Mouse (Mus musculus) hindbrain, postnatal 0 days (tissue): ENCODE data around the gene Prkcb. TPM values are rescaled to one million over a fixed set of nuclear protein-coding genes. Genes with fewer than 3 reads are reported as not detected.
A peak's percentile ranks its signal among the peaks of the same experiment; 100 is the strongest.

Source experiments
- ATAC-seq: fragments of 200-750 bp; cut with Nextera tagmentation; 2 replicates; pipeline ENCODE4 v1.8.0; 2017; ENCODE audit warnings: mild to moderate bottlenecking, moderate TSS enrichment, moderate library complexity
- DNase-seq: peaks from one replicate; pipeline ENCODE4 v3.0.0-alpha.2; 2015; ENCODE audit warnings: low spot score
- H3K27ac ChIP-seq: fragments of 300-500 bp; sonication (generic); 2 replicates; pipeline ENCODE4 v1.5.1; 2014; ENCODE audit warnings: mild to moderate bottlenecking
- H3K27me3 ChIP-seq: fragments of 300-500 bp; sonication (generic); 2 replicates; pipeline ENCODE4 v1.6.1; 2014; ENCODE audit warnings: low read length, mixed read lengths; ENCODE audit not compliant: insufficient read depth
- H3K36me3 ChIP-seq: fragments of 300-500 bp; sonication (generic); 2 replicates; pipeline ENCODE4 v1.6.1; 2014; ENCODE audit warnings: low read length, mixed read lengths; ENCODE audit not compliant: insufficient read depth
- H3K4me1 ChIP-seq: fragments of 300-500 bp; sonication (generic); 2 replicates; pipeline ENCODE4 v1.6.1; 2014; ENCODE audit warnings: antibody characterized with exemption, low read length, mixed read lengths; ENCODE audit not compliant: insufficient read depth
- H3K4me2 ChIP-seq: fragments of 300-500 bp; sonication (generic); 2 replicates; pipeline ENCODE4 v1.6.1; 2014; ENCODE audit warnings: low read depth, mild to moderate bottlenecking, low read length, moderate library complexity, mixed read lengths
- H3K4me3 ChIP-seq: fragments of 300-500 bp; sonication (generic); 2 replicates; pipeline ENCODE4 v1.5.1; 2014; ENCODE audit warnings: low read length
- H3K9ac ChIP-seq: fragments of 300-500 bp; sonication (generic); replicated peaks from 2 replicates; pipeline ENCODE4 v1.6.1; 2014; ENCODE audit warnings: mild to moderate bottlenecking, low read length, moderate library complexity, mixed read lengths
- H3K9me3 ChIP-seq: fragments of 300-500 bp; sonication (generic); 2 replicates; pipeline ENCODE4 v1.6.1; 2016; ENCODE audit warnings: low read length, mixed read lengths
- CTCF ChIP-seq: IDR thresholded peaks from 2 replicates; pipeline ENCODE4 v1.5.1; 2016; ENCODE audit warnings: antibody characterized with exemption, control low read depth, low read depth
- WGBS: fragments of 180-500 bp; shearing (Covaris S2); extraction: QIAGEN DNeasy Blood & Tissue Kit; methylation state at CpG from one replicate; pipeline ENCODE4 v1.1.7; 2014; 5-methylcytosine and 5-hydroxymethylcytosine counted together
- polyA plus RNA-seq: library from polyadenylated mRNA; unstranded; fragments of >200 nt; fragmentation: Nextera tagmentation; extraction: Ambion mirVana; gene quantifications from 2 replicates; pipeline ENCODE4 v1.2.1, GENCODE M21; 2015
- total RNA-seq: library from RNA; depleted of rRNA; stranded (reverse); fragments of >200 nt; gene quantifications from 2 replicates; pipeline ENCODE4 v1.2.3, GENCODE M21; 2014

Gene Prkcb
- total and polyA plus RNA-seq, 2 experiments from 2014 or later, result 187 to 261 TPM

- ATAC-seq, result no peak
- H3K27me3 ChIP-seq, result no peaks in the 10 kb centered on the region
Observed at GRCm38 (mm10) chr7:122316681-122317080, 28.1 kb downstream of the Prkcb start.

GRCm38 (mm10) chr7:122317485-122317884, 28.9 kb downstream of the Prkcb start:
- no peak for TF ChIP-seq CTCF
- Histone ChIP-seq H3K4me2 (no peak overlapping the region), H3K27ac (no peak overlapping the region), H3K4me1 (peaks cover 11% of the 10 kb centered on the region; the same call in 1 of the 2 replicates), H3K9ac (no peak overlapping the region), H3K9me3 (no peaks in the 10 kb centered on the region), H3K27me3 (no peaks in the 10 kb centered on the region), H3K36me3 (no peaks in the 10 kb centered on the region), H3K4me3 (no peak overlapping the region)
- no peak for DNase-seq
- ATAC-seq, result no peak

More at GRCm38 (mm10) chr7:122316681-122317080, 28.1 kb downstream of the Prkcb start:
- peaks cover 11% of the 10 kb centered on the region; the same call in 1 of the 2 replicates for H3K4me1 ChIP-seq
- H3K9me3 ChIP-seq, result no peaks in the 10 kb centered on the region
- 29% methylated on average over 3 of the region's 3 CpGs for WGBS
- H3K4me3 ChIP-seq, result no peak overlapping the region
- no peak overlapping the region for H3K9ac ChIP-seq
- H3K36me3 ChIP-seq, result no peaks in the 10 kb centered on the region
- TF ChIP-seq CTCF, result no peak
- H3K27ac ChIP-seq, result no peak overlapping the region; the same call in 1 of the 2 replicates
- no peak overlapping the region for H3K4me2 ChIP-seq
- DNase-seq, result peak; percentile 59

GRCm38 (mm10) chr7:122319566-122319965, 31.0 kb downstream of the Prkcb start:
- Histone ChIP-seq H3K4me1 (peaks cover 6% of the 10 kb centered on the region; the same call in 1 of the 2 replicates), H3K4me2 (no peak overlapping the region), H3K9ac (no peak overlapping the region), H3K27me3 (no peaks in the 10 kb centered on the region), H3K4me3 (no peak overlapping the region), H3K27ac (no peak overlapping the region), H3K9me3 (no peaks in the 10 kb centered on the region), H3K36me3 (no peaks in the 10 kb centered on the region)
- WGBS, result 86% methylated on average over 9 of the region's 9 CpGs
- DNase-seq (no peak), ATAC-seq (no peak)
- no peak for TF ChIP-seq CTCF

GRCm38 (mm10) chr7:122320843-122321544, 32.4 kb downstream of the Prkcb start:
- Histone ChIP-seq H3K36me3 (no peaks in the 10 kb centered on the region), H3K27me3 (no peaks in the 10 kb centered on the region), H3K27ac (no peak overlapping the region), H3K9me3 (no peaks in the 10 kb centered on the region), H3K4me1 (peaks cover 6% of the 10 kb centered on the region; the same call in 1 of the 2 replicates), H3K4me2 (no peak overlapping the region), H3K4me3 (no peak overlapping the region), H3K9ac (no peak overlapping the region)
- no peak for TF ChIP-seq CTCF
- no peak for ATAC-seq
- no peak for DNase-seq
- WGBS, result 91% methylated on average over 7 of the region's 7 CpGs

GRCm38 (mm10) chr7:122322038-122322690, 33.6 kb downstream of the Prkcb start:
- H3K4me2 ChIP-seq, result no peak overlapping the region
- no peak overlapping the region for H3K9ac ChIP-seq
- no peaks in the 10 kb centered on the region for H3K9me3 ChIP-seq
- H3K27ac ChIP-seq, result no peak overlapping the region
- WGBS, result 70% methylated on average over 8 of the region's 8 CpGs
- no peaks in the 10 kb centered on the region for H3K4me1 ChIP-seq
- H3K36me3 ChIP-seq, result no peaks in the 10 kb centered on the region
- H3K4me3 ChIP-seq, result no peak overlapping the region
- no peak for TF ChIP-seq CTCF
- no peak for ATAC-seq
- no peak for DNase-seq
- H3K27me3 ChIP-seq, result no peaks in the 10 kb centered on the region

GRCm38 (mm10) chr7:122327942-122328341, 39.4 kb downstream of the Prkcb start:
- 93% methylated on average over 3 of the region's 3 CpGs for WGBS
- no peak for TF ChIP-seq CTCF
- Histone ChIP-seq H3K27ac (no peak overlapping the region), H3K9me3 (no peaks in the 10 kb centered on the region), H3K9ac (no peak overlapping the region), H3K4me3 (no peak overlapping the region), H3K27me3 (no peaks in the 10 kb centered on the region), H3K4me2 (no peak overlapping the region), H3K36me3 (no peaks in the 10 kb centered on the region), H3K4me1 (no peaks in the 10 kb centered on the region)
- DNase-seq, result no peak
- no peak for ATAC-seq

- DNase-seq (no peak), ATAC-seq (no peak)
- Histone ChIP-seq H3K27ac (no peak overlapping the region), H3K4me1 (no peaks in the 10 kb centered on the region), H3K36me3 (no peaks in the 10 kb centered on the region), H3K4me3 (no peak overlapping the region), H3K27me3 (no peaks in the 10 kb centered on the region), H3K9me3 (no peaks in the 10 kb centered on the region), H3K4me2 (no peak overlapping the region), H3K9ac (no peak overlapping the region)
- no peak for TF ChIP-seq CTCF
- 85% methylated on average over 5 of the region's 5 CpGs for WGBS
Observed at GRCm38 (mm10) chr7:122328466-122328865, 39.9 kb downstream of the Prkcb start.
